Mouse (Mus musculus) T-helper 1 cell (primary cell): Measurements from ENCODE around the gene Clcn6.

Experiments
- in situ Hi-C: fragments of 300-600 bp; cut with MboI, MseI; formaldehyde crosslinking; loops from one replicate; pipeline ENCODE4 v1.15.1; 2025; ENCODE audit warnings: high pct_unique_total_duplicates

The Clcn6 gene

GRCm38 (mm10) chr4:148040029-148040830 lies 1.6 kb upstream of the Clcn6 start:
- in situ Hi-C loops = no loop called here

GRCm38 (mm10) chr4:148039254-148040028 lies 820 bp upstream of the Clcn6 start:
- in situ Hi-C loops = loop anchor here (5.0 kb wide), 1 partner anchor 172 kb away; the partner anchor contains the start of genes Fv1 and Miip

DNA sequence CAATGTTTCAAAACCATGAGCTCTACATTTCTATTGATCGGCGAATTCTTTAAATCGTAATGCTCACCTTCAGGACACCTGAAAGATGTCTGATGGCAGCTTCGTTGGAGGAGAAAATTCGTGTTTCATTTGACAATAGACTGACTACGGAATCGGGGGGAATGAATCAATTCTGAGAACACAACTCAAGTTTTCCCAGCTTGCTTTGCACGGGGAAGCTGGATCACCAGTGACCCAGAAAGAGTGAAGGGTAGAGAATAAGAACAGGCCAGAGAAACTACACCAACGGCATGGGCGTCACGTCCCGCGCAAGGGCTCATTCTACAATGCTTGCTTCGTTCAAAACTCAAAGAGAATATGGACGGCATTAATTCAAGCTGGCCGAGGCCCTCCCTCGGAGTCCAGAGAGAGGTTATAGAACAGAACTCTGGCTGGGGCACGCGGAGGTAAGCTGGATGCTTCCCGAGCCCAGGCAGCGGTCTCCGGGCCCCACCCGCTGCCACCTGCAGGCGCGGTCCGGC lies 482 bp downstream of the Clcn6 start:
- in situ Hi-C loops = loop anchor here (5.0 kb wide), 1 partner anchor 171 kb away; the partner anchor contains the start of genes Fv1 and Miip

GRCm38 (mm10) chr4:148035440-148035839 lies 3.2 kb downstream of the Clcn6 start:
- in situ Hi-C loops = loop anchor here (5.0 kb wide), 1 partner anchor 168 kb away; the partner anchor contains the start of genes Fv1 and Miip

GRCm38 (mm10) chr4:148033858-148034410 lies 4.7 kb downstream of the Clcn6 start:
- in situ Hi-C loops = no loop called here

DNA sequence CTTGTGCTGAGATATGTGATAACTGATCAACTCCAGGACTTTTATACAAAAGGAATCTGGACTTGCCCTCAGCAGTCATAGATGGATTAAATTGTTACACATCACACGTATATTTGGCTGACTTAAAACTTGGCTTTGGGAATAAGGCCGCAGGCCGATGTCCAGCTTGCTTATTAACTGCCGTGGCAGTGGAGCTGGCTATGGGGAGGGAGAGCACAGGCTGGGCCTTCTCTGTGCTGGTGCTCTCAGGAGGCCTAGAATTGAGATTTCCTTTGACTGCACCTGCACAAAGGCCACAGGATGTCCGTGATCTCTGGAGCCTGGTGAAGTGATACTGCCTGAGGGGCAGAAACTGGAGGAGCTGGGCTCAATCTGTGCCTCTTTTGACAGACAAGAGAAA lies 8.1 kb downstream of the Clcn6 start:
- in situ Hi-C loops = no loop called here

DNA sequence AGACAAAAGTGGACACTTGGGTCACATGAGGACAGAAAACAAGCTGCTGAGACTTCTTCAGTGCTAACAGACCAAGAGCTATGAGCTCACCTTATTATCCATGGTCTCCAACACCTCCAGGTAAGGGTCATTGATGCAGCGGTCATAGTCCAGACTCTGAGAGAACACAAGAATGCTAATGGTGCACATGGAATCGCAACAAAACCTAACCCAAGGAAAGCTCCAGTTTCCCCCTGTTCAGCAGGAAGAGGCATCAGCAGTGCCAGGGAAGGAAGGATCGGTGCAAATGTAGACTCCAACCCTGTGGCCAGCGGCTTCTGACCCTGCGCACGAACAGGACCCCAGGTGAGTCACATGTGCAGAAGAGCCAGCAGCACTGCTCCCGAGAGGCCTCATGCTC lies 9.3 kb downstream of the Clcn6 start:
- in situ Hi-C loops = no loop called here

GRCm38 (mm10) chr4:148024003-148024402 lies 14.6 kb downstream of the Clcn6 start:
- in situ Hi-C loops = no loop called here

GRCm38 (mm10) chr4:148018410-148018809 lies 20.2 kb downstream of the Clcn6 start:
- in situ Hi-C loops = no loop called here

- in situ Hi-C loops = no loop called here
Measured at GRCm38 (mm10) chr4:148016981-148017380, 21.6 kb downstream of the Clcn6 start.

DNA sequence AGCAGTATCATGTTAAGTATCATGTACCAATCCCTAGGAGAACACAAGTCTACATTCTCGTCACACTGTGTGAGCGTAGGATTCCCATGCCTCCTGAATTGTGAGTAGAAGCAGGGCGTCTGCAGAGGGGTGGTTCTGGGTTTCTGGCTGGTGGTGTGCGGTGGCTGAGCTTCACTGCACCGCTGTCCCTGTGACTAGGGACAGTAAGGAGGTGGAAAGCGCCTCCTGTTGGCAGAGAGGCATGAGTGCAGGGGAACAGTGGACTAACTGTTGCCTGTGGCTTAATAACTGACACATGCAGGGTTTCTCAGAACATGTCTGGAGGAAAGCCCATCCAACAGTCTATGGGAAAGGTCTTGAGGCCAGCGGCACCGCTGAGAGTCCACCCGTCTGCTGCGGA lies 23.2 kb downstream of the Clcn6 start:
- in situ Hi-C loops = no loop called here

GRCm38 (mm10) chr4:148012216-148012615 lies 26.4 kb downstream of the Clcn6 start:
- in situ Hi-C loops = no loop called here

DNA sequence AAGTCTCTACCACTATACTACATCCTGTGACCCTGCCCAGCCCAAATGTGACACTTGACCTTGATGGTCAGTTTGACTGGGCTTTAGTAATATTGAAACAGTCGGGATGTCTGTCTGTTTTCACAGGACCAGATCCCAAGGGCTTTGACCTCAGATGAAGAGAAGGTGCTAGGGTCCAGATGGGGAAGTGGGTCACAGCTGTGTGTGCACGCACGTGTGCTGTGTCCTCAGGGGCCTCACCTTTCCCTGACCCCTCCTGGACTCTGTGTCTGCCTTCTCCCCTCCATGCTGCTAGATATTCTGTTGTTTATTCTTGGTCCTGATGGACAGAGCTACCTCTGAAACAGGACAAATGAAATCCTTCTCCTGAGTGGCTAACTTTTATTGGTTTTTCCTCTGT lies 27.3 kb downstream of the Clcn6 start:
- in situ Hi-C loops = no loop called here

DNA sequence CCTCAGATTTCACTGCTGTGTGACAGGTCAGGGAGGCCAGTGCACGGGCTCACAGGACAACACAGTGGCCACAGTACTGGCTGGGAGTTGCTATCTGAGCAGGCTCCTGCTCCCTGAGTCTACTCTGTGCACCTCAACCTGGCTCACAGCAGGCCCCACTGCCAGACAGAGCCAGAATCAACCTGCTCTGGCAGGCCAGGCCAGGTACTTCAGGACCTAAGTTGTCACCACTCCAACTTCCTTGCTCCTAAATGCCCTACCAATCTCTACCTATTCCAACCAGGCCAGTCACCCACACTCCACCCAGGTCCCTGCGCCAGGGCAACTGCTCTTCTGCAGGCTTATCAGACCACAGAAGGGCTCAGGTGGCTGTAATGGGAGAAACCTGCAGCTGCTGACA lies 29.0 kb downstream of the Clcn6 start:
- in situ Hi-C loops = no loop called here

DNA sequence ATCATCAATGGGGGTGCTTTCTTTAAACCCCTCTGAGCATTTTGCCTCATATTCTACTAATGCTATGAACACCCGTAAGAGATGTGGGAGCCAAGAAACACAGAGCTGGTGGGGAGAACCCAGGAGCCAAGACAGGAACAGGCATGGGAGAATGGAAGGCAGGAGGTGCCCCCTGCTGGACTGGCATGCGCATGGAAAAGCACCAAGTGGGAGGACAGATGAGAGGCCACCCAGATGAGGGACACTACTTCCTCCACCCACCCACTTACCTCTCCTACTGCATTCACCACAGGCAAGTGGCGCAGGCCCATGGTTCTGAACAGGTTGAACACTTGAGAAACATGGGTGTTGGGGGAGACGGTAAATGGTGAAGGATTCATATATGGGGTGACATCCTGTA lies 30.2 kb downstream of the Clcn6 start:
- in situ Hi-C loops = no loop called here

GRCm38 (mm10) chr4:148004361-148004760 lies 34.3 kb downstream of the Clcn6 start:
- in situ Hi-C loops = no loop called here

DNA sequence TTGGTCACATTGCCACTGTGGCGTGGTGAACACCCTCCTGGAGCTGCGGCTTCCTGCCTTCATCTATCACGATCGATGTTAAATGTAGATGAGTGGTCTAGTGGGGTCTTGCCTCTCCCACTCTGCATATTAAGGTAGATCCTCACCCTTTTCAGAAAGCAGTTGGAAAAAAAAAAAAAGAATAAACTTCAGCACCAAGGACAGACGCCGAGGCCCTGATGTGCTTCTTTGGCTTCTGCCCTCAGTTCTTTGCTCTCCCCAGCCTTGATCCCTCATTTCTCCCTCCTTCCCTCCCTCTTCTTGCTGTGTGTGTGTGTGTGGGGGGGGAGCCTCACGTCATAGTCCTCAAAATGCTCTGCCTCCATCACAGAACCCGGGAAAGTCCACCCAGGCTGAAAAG lies 36.8 kb downstream of the Clcn6 start:
- in situ Hi-C loops = no loop called here

DNA sequence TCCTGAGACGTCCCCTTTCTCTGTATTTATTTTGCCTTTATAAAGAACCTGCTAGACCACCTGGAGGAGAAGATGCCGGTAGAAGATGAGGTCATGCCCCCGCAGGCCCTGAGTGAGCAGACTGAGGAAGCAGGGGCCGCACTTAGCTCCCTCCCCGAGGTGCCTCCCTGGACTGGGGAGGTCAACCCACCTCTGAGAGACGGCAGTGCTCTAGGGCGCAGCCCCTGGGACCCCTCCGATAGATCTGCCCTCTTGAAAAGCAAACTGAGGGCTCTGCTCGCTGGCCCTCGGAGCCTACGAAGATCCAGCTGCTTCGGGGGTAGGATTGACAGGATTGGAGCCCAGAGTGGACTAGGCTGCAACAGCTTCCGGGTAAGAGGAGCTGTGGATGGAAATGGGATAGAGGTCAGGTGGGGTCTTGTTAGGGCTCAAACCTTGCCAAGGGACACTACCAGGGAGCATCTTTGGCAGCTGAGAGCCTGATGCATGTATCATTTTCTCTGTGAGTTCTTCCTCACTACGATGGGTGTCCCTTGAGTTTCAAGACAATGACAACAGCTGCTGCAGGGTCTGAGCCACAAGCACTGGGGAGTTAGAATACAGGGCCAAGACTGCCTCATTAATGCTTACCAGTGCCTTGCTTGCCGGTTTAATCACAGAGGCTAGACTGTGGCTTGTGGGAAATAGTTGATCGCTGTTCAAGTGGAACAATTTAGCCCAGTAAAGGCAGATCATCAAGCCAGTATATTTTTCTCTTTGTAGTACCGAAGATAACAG lies 37.4 kb downstream of the Clcn6 start:
- in situ Hi-C loops = no loop called here

DNA sequence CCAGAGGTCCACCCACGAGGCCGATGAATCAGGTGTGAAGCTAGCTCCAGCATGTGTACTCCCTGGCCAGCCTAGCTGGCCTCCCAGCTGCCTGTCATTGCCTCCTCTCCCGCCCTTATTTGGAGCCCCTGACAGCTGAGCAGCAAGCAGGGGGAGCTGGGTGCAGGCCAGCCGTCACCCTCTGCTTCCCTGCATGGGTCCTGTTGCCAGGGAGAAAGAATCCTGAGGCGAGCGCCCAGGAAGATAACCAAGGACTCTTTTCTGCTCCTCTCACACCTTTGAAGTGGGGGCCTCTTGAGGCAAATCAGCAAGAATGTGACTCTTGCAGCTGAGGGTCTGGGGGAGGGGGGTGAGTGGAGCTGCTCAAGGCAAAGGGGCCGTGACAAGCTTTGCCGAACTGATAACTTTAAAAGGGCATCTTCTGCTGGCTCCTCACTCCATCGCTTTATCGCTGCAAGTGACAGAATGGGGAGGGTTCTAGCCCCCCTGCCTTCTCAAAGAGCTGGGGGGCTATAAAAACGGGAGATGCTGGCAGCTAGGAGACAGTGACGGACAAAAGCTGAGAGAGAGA lies 38.3 kb downstream of the Clcn6 start, which contains the start of gene Nppa:
Nppa (plus strand) TSS at position 521 of the 571 bp plus-strand sequence.
- in situ Hi-C loops = no loop called here

- in situ Hi-C loops = loop anchor here (25.0 kb wide), 1 partner anchor 558 kb away; no protein-coding TSS in a partner anchor
Measured at GRCm38 (mm10) chr4:147995311-147995710, 43.3 kb downstream of the Clcn6 start.
